Mouse (Mus musculus): ENCODE data around the gene Jph4. TPM values are rescaled to one million over a fixed set of nuclear protein-coding genes. Genes with fewer than 3 reads are reported as not detected.

Gene Jph4
- total RNA-seq, 2 experiments from 2014 or later: 0.10 to 0.36 TPM

DNA sequence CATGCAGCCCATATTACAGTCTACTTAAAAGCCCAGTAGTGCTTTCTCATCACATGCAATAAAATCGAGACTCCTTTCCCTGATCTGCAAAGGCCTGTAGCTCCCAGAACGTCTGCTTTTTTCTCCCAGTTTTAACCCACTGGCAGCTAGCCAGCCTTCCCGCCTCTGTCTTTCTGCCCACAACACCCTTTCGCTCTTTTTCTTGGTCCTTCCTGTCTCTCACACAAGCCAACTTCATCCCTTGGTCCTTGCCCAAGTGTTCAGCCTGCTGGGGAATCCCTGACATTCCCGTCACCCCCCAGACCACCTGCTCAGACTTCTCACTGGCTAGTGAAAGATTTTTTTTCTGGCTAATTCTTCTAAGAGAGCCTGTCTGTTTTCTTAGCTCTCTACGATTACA is 40.5 kb downstream of the Jph4 start:
- intact Hi-C loops (cut with DNase I): no loop called here
- DNase-seq: peak in 1 of 2 experiments; percentile 53

- DNase-seq: no peak
- intact Hi-C loops (cut with DNase I): no loop called here
These were observed 42.3 kb downstream of the Jph4 start for GRCm38 (mm10) chr14:55074416-55074815.

- no peak for DNase-seq
- intact Hi-C loops (cut with DNase I): no loop called here
These were observed 45.0 kb downstream of the Jph4 start for GRCm38 (mm10) chr14:55071756-55072155.

DNA sequence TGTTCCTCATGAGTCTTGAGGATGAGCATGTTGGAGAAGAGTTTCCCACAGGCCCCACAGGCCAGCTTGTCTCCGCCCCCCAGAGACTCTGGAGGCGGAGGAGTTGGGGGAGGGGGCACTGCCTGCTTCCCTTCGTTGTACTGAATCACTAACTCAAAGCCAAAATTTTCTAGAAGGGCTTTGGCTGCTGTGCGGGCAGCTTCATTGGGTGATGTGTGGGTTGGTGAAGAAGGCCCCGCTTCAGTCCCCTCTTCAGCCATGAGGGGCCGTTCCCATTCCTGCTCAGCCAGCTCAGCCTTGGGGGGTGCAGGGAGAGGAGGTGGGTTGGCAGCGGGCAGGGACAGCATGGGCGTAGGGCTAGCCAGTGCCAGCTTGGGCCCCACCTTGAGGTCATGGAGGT is 50.7 kb downstream of the Jph4 start:
- no peak for DNase-seq
- intact Hi-C loops (cut with DNase I): no loop called here

GRCm38 (mm10) chr14:55065391-55065790 is 51.3 kb downstream of the Jph4 start:
- no peak for DNase-seq

DNA sequence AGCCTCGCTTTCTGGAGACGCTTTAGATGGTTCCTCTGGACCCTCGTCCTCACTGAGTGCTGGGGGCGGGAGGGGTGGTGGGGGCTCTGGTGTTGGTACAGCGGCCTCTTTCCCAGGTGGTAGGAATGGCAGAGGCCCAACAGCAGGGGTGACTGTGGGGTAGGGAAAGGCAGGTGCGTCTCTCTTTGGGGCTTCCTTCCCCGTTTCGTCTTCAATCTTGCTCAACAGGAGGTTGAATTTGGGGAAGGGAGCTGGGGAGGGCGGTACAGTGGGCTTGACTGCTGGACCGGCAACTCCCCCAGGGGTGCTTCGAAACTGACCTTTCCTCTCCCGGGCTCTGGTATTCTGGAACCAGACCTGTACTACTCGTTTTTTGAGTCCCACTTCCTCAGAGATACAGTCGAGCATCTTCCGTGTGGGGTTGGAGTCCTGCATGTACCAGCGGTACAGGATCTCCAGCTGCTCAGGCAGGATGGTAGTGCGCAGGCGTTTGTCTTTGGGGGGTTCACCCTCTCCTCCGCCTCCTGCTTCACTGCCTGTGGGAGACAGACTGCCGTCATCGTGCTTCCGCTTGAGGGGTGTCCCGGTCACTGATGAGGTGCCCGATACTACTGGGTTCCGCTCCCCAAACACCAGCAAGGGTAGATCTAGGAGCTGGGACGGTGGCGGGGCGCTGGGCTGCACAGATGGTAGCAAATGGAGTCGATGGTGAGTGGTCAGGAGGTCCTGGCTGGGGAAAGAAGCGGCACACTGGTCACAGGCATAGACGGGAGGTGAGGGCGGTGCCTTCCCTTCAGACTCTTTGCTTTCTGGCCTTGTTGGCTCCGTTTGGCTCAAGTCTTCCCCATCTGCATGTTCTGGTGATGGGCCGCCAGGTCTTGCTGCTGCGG is 52.0 kb downstream of the Jph4 start:
- intact Hi-C loops (cut with DNase I): no loop called here
- DNase-seq: no peak

More at GRCm38 (mm10) chr14:55065391-55065790, 51.3 kb downstream of the Jph4 start:
- intact Hi-C loops (cut with DNase I): no loop called here

DNA sequence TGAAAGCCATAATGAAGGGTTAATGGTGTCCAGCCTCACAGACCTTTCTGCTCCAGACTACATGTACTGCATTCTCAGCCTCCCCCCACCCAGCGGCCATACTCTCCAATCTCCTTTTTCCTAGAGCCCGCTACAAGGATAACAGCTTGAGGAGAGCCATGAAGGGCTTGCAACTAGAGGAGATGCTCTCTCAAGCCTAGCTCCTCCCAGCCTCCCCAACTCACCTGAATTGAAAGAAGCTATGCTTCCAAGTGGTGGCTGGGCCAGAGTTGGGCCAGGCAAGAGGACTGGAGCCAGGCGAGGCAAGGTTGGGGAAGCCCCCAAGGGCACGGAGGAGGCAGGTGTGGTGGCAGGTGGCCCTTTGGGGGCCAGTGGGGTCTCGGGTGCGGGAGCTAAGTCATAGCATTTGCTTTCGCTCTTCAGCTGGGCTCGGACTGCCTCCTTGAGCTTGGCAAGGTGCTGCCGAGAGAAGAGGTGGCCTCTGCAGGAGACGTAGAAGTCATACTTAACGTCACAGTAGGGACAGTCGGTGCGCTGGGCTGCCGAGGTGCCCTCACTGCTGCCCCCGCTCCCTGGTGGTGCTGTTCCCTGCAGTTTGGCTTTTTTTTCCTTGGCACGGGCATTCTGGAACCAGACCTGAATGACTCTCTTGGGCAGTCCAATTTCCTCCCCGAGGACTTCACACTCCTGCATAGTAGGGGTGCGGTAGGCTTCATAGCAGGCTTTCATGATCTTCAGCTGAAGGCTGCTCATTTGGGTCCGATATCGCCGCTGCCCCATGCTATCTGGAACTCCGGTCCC is 53.0 kb downstream of the Jph4 start:
- DNase-seq: no peak
- intact Hi-C loops (cut with DNase I): no loop called here

GRCm38 (mm10) chr14:55063117-55063516 is 53.6 kb downstream of the Jph4 start:
- intact Hi-C loops (cut with DNase I): no loop called here

GRCm38 (mm10) chr14:55062626-55063025 is 54.1 kb downstream of the Jph4 start:
- no peak for DNase-seq
- intact Hi-C loops (cut with DNase I): no loop called here

More at GRCm38 (mm10) chr14:55063117-55063516, 53.6 kb downstream of the Jph4 start:
- DNase-seq: no peak

DNA sequence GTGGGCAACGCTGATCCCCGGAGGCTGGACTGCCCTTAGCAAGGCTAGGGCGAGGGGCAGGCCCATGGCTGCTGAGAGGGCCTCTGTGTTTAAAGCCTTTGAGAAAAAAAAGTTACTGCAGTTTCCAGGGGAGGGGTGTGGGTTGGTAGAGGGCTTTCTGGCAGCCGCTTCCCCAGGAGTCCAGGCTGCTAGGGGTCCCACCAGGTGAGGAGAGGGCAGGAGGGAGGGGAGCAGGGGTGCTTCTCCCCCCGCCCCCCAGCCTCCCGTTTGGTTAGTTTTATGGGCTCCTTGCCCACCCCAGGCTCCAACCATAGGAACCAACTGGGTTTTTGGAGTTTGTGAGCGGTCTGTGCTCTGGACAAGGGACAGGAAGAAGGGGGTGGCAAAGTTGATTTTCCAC is 54.9 kb downstream of the Jph4 start:
- intact Hi-C loops (cut with DNase I): no loop called here
- no peak for DNase-seq

DNA sequence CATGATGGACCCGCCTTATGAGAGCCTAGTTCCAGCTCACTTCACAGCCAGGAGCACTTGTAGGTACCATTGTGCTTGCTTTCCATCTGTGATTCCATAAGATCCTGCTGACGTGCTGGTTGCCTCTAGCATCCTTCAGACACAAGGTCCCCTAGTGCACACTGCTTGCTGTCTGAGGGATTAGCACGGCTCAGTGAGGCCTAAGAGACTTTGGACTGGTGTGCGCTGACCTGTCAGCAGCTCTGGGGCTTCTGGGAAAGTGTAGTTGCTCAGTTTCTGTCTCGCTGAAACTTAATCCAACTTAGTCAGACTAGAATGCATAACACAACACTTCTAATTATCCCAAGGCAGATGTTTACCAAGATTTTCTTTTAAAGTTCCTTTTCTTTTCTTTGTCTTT is 56.8 kb downstream of the Jph4 start:
- intact Hi-C loops (cut with DNase I): no loop called here

GRCm38 (mm10) chr14:55059009-55059408 is 57.7 kb downstream of the Jph4 start:
- intact Hi-C loops (cut with DNase I): no loop called here
- DNase-seq: no peak

More for the DNA sequence above, 56.8 kb downstream of the Jph4 start:
- DNase-seq: no peak

Other genes with a start within 250 kb of the Jph4 start
- 1 to 10 TPM; 6.7 to 8.6 TPM for gene Homez, start 246.0 kb downstream of the Jph4 start, total RNA-seq (2021)
- 1 to 10 TPM; 2.8 to 5.2 TPM for gene Ppp1r3e, start 239.4 kb downstream of the Jph4 start, total RNA-seq (2021)
- gene Bcl2l2, start 233.6 kb downstream of the Jph4 start, total RNA-seq (2021): 10 to 100 TPM; 35.1 to 39.2 TPM
- 1 to 10 TPM; 4.1 to 8.1 TPM for gene Gm20521, start 233.5 kb downstream of the Jph4 start, total RNA-seq (2021)
- gene Pabpn1, start 224.4 kb downstream of the Jph4 start, total RNA-seq (2021): 10 to 100 TPM; 66.9 to 77.6 TPM
- gene Slc22a17, start 203.8 kb downstream of the Jph4 start, total RNA-seq (2021): 1 to 10 TPM; 3.4 to 5.6 TPM
- 1 to 10 TPM; 4.1 to 4.6 TPM for gene Efs, start 190.8 kb downstream of the Jph4 start, total RNA-seq (2021)
- gene Il25, start 184.2 kb downstream of the Jph4 start, total RNA-seq (2021): not detected
- under 1 TPM; 0.49 to 0.60 TPM for gene Cmtm5, start 180.7 kb downstream of the Jph4 start, total RNA-seq (2021)
- gene Myh6, start 150.0 kb downstream of the Jph4 start, total RNA-seq (2021): over 10,000 TPM; 23,215 to 24,603 TPM
- gene Gm17428, start 140.0 kb downstream of the Jph4 start, total RNA-seq (2021): not detected
- 1,000 to 10,000 TPM; 2,004 to 2,187 TPM for gene Myh7, start 122.3 kb downstream of the Jph4 start, total RNA-seq (2021)
- 10 to 100 TPM; 23.4 to 28.4 TPM for gene Ngdn, start 101.5 kb downstream of the Jph4 start, total RNA-seq (2021)
- gene Zfhx2, start 24.6 kb downstream of the Jph4 start, total RNA-seq (2021): 1 to 10 TPM; 2.5 to 3.3 TPM
- 10 to 100 TPM in 1 of 2 experiments, 1 to 10 TPM in 1; 9.6 to 11.4 TPM for gene Thtpa, start 22.2 kb downstream of the Jph4 start, total RNA-seq (2021)
- gene Ap1g2, start 10.3 kb downstream of the Jph4 start, total RNA-seq (2021): 1 to 10 TPM; 4.6 to 5.4 TPM
- gene Dhrs2, start 105.1 kb upstream of the Jph4 start, total RNA-seq (2021): not detected

Data from heart, postnatal 14 days (tissue).